Mouse (Mus musculus) forebrain, embryonic 13.5 days (tissue): Measurements from ENCODE around the gene Ccm2l. TPM values are rescaled to one million over a fixed set of nuclear protein-coding genes. Genes with fewer than 3 reads are reported as not detected.

Experiments
- ATAC-seq: fragments of 200-750 bp; cut with Nextera tagmentation; 2 replicates; pipeline ENCODE4 v1.8.0; 2017
- H3K27ac ChIP-seq: fragments of 300-500 bp; sonication (generic); 2 replicates; pipeline ENCODE4 v1.5.1; 2015; ENCODE audit warnings: inconsistent platforms, mild to moderate bottlenecking, moderate library complexity
- H3K27me3 ChIP-seq: fragments of 300-500 bp; sonication (generic); 2 replicates; pipeline ENCODE4 v1.6.1; 2015; ENCODE audit warnings: mild to moderate bottlenecking, inconsistent platforms
- H3K36me3 ChIP-seq: fragments of 300-500 bp; sonication (generic); 2 replicates; pipeline ENCODE4 v1.6.1; 2015; ENCODE audit warnings: mild to moderate bottlenecking, inconsistent platforms; ENCODE audit not compliant: poor library complexity, severe bottlenecking
- H3K4me1 ChIP-seq: fragments of 300-500 bp; sonication (generic); 2 replicates; pipeline ENCODE4 v1.6.1; 2015; ENCODE audit warnings: inconsistent platforms
- H3K4me2 ChIP-seq: fragments of 300-500 bp; sonication (generic); 2 replicates; pipeline ENCODE4 v1.6.1; 2015; ENCODE audit warnings: inconsistent platforms, mild to moderate bottlenecking, moderate library complexity
- H3K4me3 ChIP-seq: fragments of 300-500 bp; sonication (generic); 2 replicates; pipeline ENCODE4 v1.5.1; 2015; ENCODE audit warnings: mild to moderate bottlenecking, inconsistent platforms
- H3K9ac ChIP-seq: fragments of 300-500 bp; sonication (generic); 2 replicates; pipeline ENCODE4 v1.6.1; 2015; ENCODE audit warnings: mild to moderate bottlenecking, inconsistent platforms
- H3K9me3 ChIP-seq: fragments of 300-500 bp; sonication (generic); replicated peaks from 2 replicates; pipeline ENCODE4 v1.6.1; 2016; ENCODE audit warnings: inconsistent platforms
- WGBS: fragments of 180-500 bp; shearing (Covaris S2); methylation state at CpG from one replicate; pipeline ENCODE4 v1.1.7; 2015; 5-methylcytosine and 5-hydroxymethylcytosine counted together
- polyA plus RNA-seq: library from polyadenylated mRNA; unstranded; fragments of >200 nt; fragmentation: Nextera tagmentation; extraction: Ambion mirVana; gene quantifications from 2 replicates; pipeline ENCODE4 v1.2.1, GENCODE M21; 2015

Ccm2l gene
- polyA plus RNA-seq, 1 experiment from 2014 or later: 0.58 TPM

GRCm38 (mm10) chr2:153033545-153034230 lies 32.1 kb upstream of the Ccm2l start:
- no peak for ATAC-seq
- Histone ChIP-seq H3K4me1 (peaks cover 49% of the 10 kb centered on the region), H3K27me3 (peaks cover 47% of the 10 kb centered on the region), H3K27ac (no peak overlapping the region), H3K4me3 (peak overlapping the region; percentile 63), H3K9me3 (no peaks in the 10 kb centered on the region), H3K36me3 (no peaks in the 10 kb centered on the region), H3K4me2 (peak overlapping the region; percentile 73), H3K9ac (peak overlapping the region; percentile 75)
- 66% methylated on average over 5 of the region's 5 CpGs for WGBS

- Histone ChIP-seq H3K36me3 (no peaks in the 10 kb centered on the region), H3K9me3 (no peaks in the 10 kb centered on the region), H3K4me3 (no peak overlapping the region), H3K4me2 (no peak overlapping the region), H3K9ac (no peak overlapping the region), H3K4me1 (peaks cover 39% of the 10 kb centered on the region), H3K27ac (no peak overlapping the region), H3K27me3 (peaks cover 19% of the 10 kb centered on the region)
- WGBS: 5% methylated on average over 2 of the region's 2 CpGs
- ATAC-seq: no peak
Measured at GRCm38 (mm10) chr2:153036690-153037089, 29.1 kb upstream of the Ccm2l start.

GRCm38 (mm10) chr2:153043886-153044285 lies 21.9 kb upstream of the Ccm2l start:
- WGBS: 60% methylated on average over 3 of the region's 3 CpGs
- H3K4me2 ChIP-seq: no peak overlapping the region
- H3K4me1 ChIP-seq: peaks cover 38% of the 10 kb centered on the region
- H3K9me3 ChIP-seq: no peaks in the 10 kb centered on the region
- no peak overlapping the region for H3K9ac ChIP-seq
- H3K4me3 ChIP-seq: no peak overlapping the region
- ATAC-seq: no peak
- no peaks in the 10 kb centered on the region for H3K27me3 ChIP-seq
- no peaks in the 10 kb centered on the region for H3K36me3 ChIP-seq
- no peak overlapping the region for H3K27ac ChIP-seq

- Histone ChIP-seq H3K4me2 (no peak overlapping the region; the same call in 1 of the 2 replicates), H3K36me3 (no peaks in the 10 kb centered on the region), H3K27me3 (no peaks in the 10 kb centered on the region), H3K4me3 (no peak overlapping the region), H3K27ac (peak overlapping the region; percentile 92), H3K9me3 (no peaks in the 10 kb centered on the region), H3K9ac (no peak overlapping the region), H3K4me1 (peaks cover 52% of the 10 kb centered on the region)
- 33% methylated on average over 8 of the region's 8 CpGs for WGBS
- peak; percentile 65 for ATAC-seq
Measured at GRCm38 (mm10) chr2:153045884-153046299, 19.9 kb upstream of the Ccm2l start.

GRCm38 (mm10) chr2:153047828-153048465 lies 17.8 kb upstream of the Ccm2l start:
- Histone ChIP-seq H3K4me1 (peaks cover 49% of the 10 kb centered on the region), H3K36me3 (no peaks in the 10 kb centered on the region), H3K9me3 (no peaks in the 10 kb centered on the region), H3K27ac (peak overlapping the region; percentile 92), H3K4me2 (no peak overlapping the region), H3K27me3 (peaks cover 17% of the 10 kb centered on the region), H3K9ac (no peak overlapping the region), H3K4me3 (no peak overlapping the region)
- ATAC-seq: no peak
- 36% methylated on average over 17 of the region's 17 CpGs for WGBS

GRCm38 (mm10) chr2:153049288-153049996 lies 16.3 kb upstream of the Ccm2l start:
- peak overlapping the region; percentile 92 for H3K27ac ChIP-seq
- no peak overlapping the region for H3K4me3 ChIP-seq
- peak; percentile 82 for ATAC-seq
- H3K4me2 ChIP-seq: 0 out of 2 replicates have a peak overlapping the region, but pooled peaks have one; percentile 8
- H3K4me1 ChIP-seq: peaks cover 40% of the 10 kb centered on the region
- peaks cover 7% of the 10 kb centered on the region for H3K36me3 ChIP-seq
- no peaks in the 10 kb centered on the region for H3K9me3 ChIP-seq
- H3K27me3 ChIP-seq: peaks cover 31% of the 10 kb centered on the region
- WGBS: 39% methylated on average over 9 of the region's 9 CpGs
- H3K9ac ChIP-seq: peak overlapping the region; percentile 38; the same call in 1 of the 2 replicates

GRCm38 (mm10) chr2:153049997-153050358 lies 15.8 kb upstream of the Ccm2l start:
- ATAC-seq: no peak

GRCm38 (mm10) chr2:153051095-153051494 lies 14.7 kb upstream of the Ccm2l start:
- Histone ChIP-seq H3K9ac (no peak overlapping the region), H3K27ac (no peak overlapping the region), H3K4me3 (no peak overlapping the region), H3K4me1 (peaks cover 34% of the 10 kb centered on the region), H3K4me2 (no peak overlapping the region), H3K9me3 (no peaks in the 10 kb centered on the region), H3K36me3 (peaks cover 12% of the 10 kb centered on the region), H3K27me3 (peaks cover 31% of the 10 kb centered on the region)
- WGBS: 88% methylated on average over 6 of the region's 6 CpGs
- no peak for ATAC-seq

More at GRCm38 (mm10) chr2:153049997-153050358, 15.8 kb upstream of the Ccm2l start:
- Histone ChIP-seq H3K4me3 (no peak overlapping the region), H3K9me3 (no peaks in the 10 kb centered on the region), H3K36me3 (peaks cover 12% of the 10 kb centered on the region), H3K27ac (peak overlapping the region; percentile 92), H3K4me2 (no peak overlapping the region), H3K4me1 (peaks cover 39% of the 10 kb centered on the region), H3K27me3 (peaks cover 31% of the 10 kb centered on the region), H3K9ac (no peak overlapping the region)
- 80% methylated on average over 4 of the region's 4 CpGs for WGBS

- H3K4me1 ChIP-seq: peaks cover 30% of the 10 kb centered on the region
- no peak for ATAC-seq
- no peak overlapping the region for H3K4me2 ChIP-seq
- peaks cover 12% of the 10 kb centered on the region for H3K36me3 ChIP-seq
- no peaks in the 10 kb centered on the region for H3K9me3 ChIP-seq
- H3K27ac ChIP-seq: no peak overlapping the region
- 83% methylated on average over 9 of the region's 9 CpGs for WGBS
- peaks cover 31% of the 10 kb centered on the region for H3K27me3 ChIP-seq
- H3K9ac ChIP-seq: no peak overlapping the region
- H3K4me3 ChIP-seq: no peak overlapping the region
Measured at GRCm38 (mm10) chr2:153051537-153051936, 14.2 kb upstream of the Ccm2l start.

- WGBS: 7% methylated on average over 30 of the region's 30 CpGs
- Histone ChIP-seq H3K27me3 (peaks cover 31% of the 10 kb centered on the region), H3K9ac (no peak overlapping the region), H3K36me3 (peaks cover 12% of the 10 kb centered on the region), H3K4me3 (no peak overlapping the region), H3K9me3 (no peaks in the 10 kb centered on the region), H3K4me2 (no peak overlapping the region), H3K27ac (no peak overlapping the region), H3K4me1 (peaks cover 22% of the 10 kb centered on the region)
- ATAC-seq: no peak
Measured at GRCm38 (mm10) chr2:153052700-153053351, 12.9 kb upstream of the Ccm2l start.

GRCm38 (mm10) chr2:153053896-153054295 lies 11.9 kb upstream of the Ccm2l start:
- no peak overlapping the region for H3K4me3 ChIP-seq
- H3K4me1 ChIP-seq: peaks cover 18% of the 10 kb centered on the region
- H3K9ac ChIP-seq: no peak overlapping the region
- peaks cover 12% of the 10 kb centered on the region for H3K36me3 ChIP-seq
- peaks cover 31% of the 10 kb centered on the region for H3K27me3 ChIP-seq
- no peak for ATAC-seq
- no peaks in the 10 kb centered on the region for H3K9me3 ChIP-seq
- H3K27ac ChIP-seq: no peak overlapping the region
- no peak overlapping the region for H3K4me2 ChIP-seq
- 92% methylated on average over 8 of the region's 8 CpGs for WGBS
